Mouse (Mus musculus): Measurements from ENCODE around the gene Litaf. TPM values are rescaled to one million over a fixed set of nuclear protein-coding genes. Genes with fewer than 3 reads are reported as not detected.

The Litaf gene
- total RNA-seq, 2 experiments from 2014 or later, result 11.2 to 34.0 TPM

DNA sequence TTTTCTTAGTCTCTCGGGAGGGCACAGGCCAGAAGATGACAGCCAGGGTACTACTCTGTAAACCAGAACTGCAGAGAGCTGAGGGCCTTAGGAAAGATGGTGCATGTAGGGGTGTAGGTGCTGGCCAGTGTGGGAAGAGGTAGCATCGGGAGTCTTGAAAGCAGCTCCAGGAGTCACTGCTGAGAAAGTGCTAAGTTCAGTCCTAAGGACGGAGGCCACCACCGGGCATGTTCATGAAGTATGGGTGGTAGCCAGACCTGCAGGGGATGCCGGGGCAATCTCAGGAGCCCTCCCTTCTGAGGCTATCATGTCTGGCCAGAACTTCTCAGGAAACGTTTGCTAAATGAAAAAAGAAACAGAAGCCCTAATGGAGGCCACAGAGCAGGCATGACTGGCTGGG is 3.3 kb upstream of the Litaf start:
- no peak for ATAC-seq (replicated peaks; ENCODE audit: low FRiP score, poor library complexity, severe bottlenecking)

DNA sequence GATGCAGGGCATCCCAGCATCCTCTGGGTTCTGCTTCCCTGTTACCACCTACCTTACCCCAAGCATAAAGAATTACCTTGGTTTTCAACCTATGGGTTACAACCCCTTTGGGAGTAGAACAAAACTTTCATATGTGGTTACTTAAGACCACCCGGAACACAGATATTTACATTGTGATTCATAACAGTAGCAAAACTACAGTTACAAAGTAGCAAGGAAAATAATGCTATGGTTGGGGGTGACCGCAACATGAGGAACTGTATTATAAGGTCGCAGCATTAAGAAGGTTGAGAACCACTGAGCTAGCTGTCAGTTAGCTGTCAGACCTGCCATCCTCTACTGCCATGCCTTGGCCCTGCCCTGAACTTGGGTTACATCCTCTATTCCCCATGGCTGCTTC is 2.7 kb upstream of the Litaf start:
- no peak for ATAC-seq (replicated peaks; ENCODE audit: low FRiP score, poor library complexity, severe bottlenecking)

DNA sequence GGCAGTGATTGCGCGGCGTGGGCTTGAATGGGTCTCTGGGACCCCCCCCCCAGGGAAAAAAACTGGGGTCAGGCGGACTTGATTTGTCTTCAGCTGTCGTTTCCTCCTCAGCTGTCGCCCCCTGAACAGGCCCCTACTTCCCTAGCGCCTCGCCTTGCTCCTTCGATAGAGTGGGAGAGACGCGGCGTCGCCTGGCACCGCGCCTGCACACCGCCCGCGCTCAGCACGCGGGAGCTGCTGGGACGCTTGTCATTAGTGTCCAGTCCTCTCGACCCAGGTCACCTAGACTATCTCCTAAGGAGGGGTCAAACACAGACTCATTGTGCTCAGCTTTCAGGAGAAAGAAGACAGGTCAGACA is 855 bp upstream of the Litaf start:
- no peak for ATAC-seq (replicated peaks; ENCODE audit: low FRiP score, poor library complexity, severe bottlenecking)

- ATAC-seq (replicated peaks; ENCODE audit: low FRiP score, poor library complexity, severe bottlenecking), result no peak
Observed at GRCm38 (mm10) chr16:11065431-11065830, 526 bp downstream of the Litaf start.

GRCm38 (mm10) chr16:11064742-11065141 is 1.2 kb downstream of the Litaf start:
- ATAC-seq (replicated peaks; ENCODE audit: low FRiP score, poor library complexity, severe bottlenecking), result no peak

DNA sequence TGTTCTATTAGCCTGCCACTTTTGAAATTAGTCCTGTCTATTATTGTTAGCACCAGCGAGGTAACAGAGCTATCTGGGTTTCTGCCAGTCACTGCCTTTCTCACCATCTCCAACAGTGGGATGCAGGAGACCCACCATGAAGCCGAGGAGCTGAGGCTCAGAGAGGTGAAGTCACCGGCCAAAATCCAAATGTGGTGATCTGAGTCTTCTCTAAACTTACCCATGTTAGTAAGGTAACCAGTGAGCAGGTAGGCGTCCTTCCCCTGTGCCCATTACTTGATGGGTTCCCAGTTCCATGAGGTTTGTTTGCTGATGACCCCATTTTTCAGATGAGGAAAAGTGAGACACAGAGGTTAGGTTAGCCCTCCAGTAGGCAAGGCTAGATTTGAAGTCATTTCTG is 1.6 kb downstream of the Litaf start:
- no peak for ATAC-seq (replicated peaks; ENCODE audit: low FRiP score, poor library complexity, severe bottlenecking)

DNA sequence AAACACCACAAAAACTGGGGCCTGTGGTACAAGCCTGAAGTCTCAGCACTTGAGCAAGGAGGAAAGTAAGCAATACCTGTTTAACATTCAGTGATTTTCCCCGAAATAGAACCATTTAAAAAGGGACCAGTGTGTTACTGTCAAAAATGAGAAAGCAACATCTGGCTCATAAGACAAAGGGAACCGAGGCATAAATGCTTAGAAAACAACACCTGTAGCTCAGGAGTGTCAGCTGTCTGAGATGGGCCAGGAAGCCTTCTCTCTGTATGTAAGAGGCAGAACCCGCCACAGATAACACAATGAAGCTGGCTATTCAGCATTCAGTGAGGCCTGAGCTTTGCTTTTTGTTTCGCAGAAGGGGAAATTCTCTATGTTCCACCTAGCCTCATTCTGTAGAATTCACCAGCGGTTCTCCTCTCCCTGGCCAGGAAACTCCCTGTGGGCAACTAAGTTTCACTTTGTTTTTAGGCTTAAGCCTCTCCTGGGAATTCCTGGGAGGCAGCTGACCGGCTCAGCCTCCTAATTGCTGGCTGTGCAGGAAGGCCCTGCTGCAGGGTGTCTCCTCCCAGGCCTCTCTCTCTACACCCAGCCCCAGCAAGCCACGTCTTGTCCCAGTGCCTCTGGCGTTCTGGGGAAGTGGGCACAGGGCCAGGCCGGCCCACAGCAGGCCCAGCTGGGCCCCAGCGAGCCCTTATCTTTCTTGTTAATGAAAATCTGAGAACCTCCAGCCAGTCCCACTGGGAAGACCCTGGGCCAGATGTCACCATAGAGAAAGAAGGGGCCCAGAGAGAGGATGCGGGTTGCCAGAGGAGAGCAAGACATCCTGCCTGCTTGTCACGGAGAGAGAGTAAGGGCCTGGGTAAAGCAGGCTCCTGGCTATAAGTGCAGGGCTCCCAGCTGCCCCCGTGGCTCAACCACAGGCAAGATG is 2.9 kb downstream of the Litaf start:
- no peak for ATAC-seq (replicated peaks; ENCODE audit: low FRiP score, poor library complexity, severe bottlenecking)

DNA sequence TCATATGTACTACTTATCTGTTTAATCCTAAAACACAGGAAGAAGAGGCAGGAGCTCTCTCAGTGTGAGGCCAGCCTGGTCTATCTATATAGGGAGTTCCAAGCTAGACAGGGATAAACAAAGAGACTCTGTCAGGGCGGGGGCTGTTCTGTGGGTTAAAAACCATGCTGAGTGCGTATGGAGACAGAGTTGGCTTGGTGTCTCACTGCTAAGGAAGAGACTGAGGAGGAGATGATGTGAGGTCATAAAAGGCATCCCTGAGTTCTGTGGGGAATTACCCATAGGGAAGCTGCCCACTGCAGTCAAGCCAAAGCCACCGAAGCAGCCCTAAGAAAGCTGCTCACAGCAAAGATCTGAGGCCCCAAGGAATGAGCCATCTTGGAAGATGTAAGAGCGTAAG is 5.3 kb downstream of the Litaf start, which contains the start of gene Snn:
Snn (plus strand) TSS at position 301 of the 400 bp plus-strand sequence.
- no peak for ATAC-seq (replicated peaks; ENCODE audit: low FRiP score, poor library complexity, severe bottlenecking)

- no peak for ATAC-seq (replicated peaks; ENCODE audit: low FRiP score, poor library complexity, severe bottlenecking)
Observed at GRCm38 (mm10) chr16:11055916-11056315, 10.0 kb downstream of the Litaf start.

DNA sequence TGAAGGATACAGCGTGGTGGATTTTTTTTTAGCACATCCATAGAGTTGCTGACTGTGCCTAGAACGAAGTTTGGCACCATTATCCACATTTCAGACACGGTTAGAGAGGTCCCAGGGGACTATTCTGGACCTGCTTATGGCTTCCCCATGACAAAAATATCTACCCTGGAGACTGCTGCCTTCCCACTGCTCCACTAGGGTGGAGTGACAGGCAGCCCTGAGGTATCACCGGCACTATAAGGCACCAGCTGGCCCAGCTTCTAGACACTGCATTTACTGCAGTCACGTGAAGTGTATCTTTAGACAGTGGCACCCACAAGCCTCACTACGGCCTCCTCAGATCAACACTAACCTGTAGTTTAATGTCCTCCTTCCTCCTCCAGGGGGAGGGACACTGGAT is 11.1 kb downstream of the Litaf start:
- no peak for ATAC-seq (replicated peaks; ENCODE audit: low FRiP score, poor library complexity, severe bottlenecking)

GRCm38 (mm10) chr16:11054409-11054808 is 11.5 kb downstream of the Litaf start:
- ATAC-seq (replicated peaks; ENCODE audit: low FRiP score, poor library complexity, severe bottlenecking), result no peak

DNA sequence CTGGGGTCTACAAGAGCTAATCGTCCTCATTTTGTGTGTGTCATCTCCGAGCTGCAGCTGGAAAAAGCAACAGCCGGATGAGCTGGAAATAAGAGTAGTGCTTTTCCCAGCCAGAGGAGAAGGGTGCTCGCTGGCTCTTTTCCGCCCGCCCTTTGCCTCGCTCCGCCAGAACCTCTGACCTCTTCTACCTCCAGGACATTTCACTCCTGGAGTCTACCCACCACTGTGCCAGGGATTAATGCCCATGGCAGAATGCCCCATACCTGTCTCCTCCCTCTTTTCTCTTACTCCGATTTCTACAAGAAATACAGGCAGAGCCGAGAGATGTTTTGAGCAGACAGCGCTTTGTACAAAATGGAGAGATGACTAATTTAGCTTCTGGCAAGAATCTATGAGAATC is 14.8 kb downstream of the Litaf start:
- ATAC-seq (replicated peaks; ENCODE audit: low FRiP score, poor library complexity, severe bottlenecking), result no peak

- ATAC-seq (replicated peaks; ENCODE audit: low FRiP score, poor library complexity, severe bottlenecking), result no peak
Observed at GRCm38 (mm10) chr16:11050226-11050625, 15.7 kb downstream of the Litaf start.

- ATAC-seq (replicated peaks; ENCODE audit: low FRiP score, poor library complexity, severe bottlenecking), result no peak
Observed at GRCm38 (mm10) chr16:11047130-11047529, 18.8 kb downstream of the Litaf start.

- ATAC-seq (replicated peaks; ENCODE audit: low FRiP score, poor library complexity, severe bottlenecking), result no peak
Observed at GRCm38 (mm10) chr16:11046437-11046836, 19.5 kb downstream of the Litaf start.

GRCm38 (mm10) chr16:11043239-11043638 is 22.7 kb downstream of the Litaf start:
- no peak for ATAC-seq (replicated peaks; ENCODE audit: low FRiP score, poor library complexity, severe bottlenecking)

GRCm38 (mm10) chr16:11040603-11041002 is 25.4 kb downstream of the Litaf start:
- ATAC-seq (replicated peaks; ENCODE audit: low FRiP score, poor library complexity, severe bottlenecking), result no peak

- ATAC-seq (replicated peaks; ENCODE audit: low FRiP score, poor library complexity, severe bottlenecking), result peak; percentile 61; the same call in 1 of the 2 replicates
Observed at GRCm38 (mm10) chr16:11035790-11036431, 30.0 kb downstream of the Litaf start.

DNA sequence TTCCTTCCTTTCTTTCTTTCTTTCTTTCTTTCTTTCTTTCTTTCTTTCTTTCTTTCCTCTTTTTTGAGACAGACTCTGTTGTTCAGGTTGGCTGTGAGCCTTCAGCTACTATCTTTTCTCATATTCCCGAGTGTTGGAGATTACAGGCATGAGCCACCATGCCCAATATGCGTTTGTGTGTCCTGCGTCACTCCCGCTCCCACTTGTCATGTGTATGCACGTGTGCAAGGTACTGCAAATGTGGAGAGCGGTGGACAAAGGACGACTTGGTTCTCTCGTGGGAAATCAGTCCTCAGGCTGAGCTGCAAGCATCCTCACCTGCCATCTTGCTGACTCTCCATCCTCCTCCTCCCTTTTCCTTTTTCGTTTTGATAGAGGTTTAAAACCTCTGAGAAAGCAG is 30.7 kb downstream of the Litaf start:
- no peak for ATAC-seq (replicated peaks; ENCODE audit: low FRiP score, poor library complexity, severe bottlenecking)

DNA sequence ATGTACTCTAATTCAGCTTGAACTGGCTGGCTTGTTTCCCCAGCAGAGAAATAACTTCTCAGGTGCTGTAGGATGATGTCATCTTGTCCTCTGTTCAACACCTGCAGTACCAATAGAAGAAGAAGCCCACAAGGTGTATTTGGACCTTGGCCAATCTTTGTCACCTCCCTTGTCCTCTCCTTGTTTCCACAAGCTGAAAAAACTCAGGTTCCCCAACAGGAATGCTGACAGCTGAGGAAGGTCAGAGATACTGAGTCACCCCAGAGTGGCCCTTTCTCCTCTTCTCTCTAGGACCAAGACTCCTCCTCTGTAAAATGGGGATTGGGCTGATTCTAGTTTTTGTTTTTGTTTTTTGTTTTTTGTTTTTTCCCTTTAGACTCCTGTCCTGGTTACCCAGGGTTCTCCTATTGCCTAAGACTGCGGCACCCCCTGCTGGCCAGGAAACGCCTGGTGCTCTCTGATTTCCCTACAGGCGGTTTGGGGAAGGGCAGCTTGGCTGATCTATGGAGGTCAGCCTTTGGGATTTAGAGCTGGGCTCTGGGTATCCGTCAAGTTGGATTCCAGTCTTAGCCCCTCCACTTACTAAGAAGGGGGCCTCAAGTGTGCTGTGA is 31.7 kb downstream of the Litaf start:
- ATAC-seq (replicated peaks; ENCODE audit: low FRiP score, poor library complexity, severe bottlenecking), result peak; percentile 69

- no peak for ATAC-seq (replicated peaks; ENCODE audit: low FRiP score, poor library complexity, severe bottlenecking)
Observed at GRCm38 (mm10) chr16:11031320-11031719, 34.6 kb downstream of the Litaf start.
